Mouse (Mus musculus): Measurements from ENCODE around the gene Sh3kbp1. TPM values are rescaled to one million over a fixed set of nuclear protein-coding genes. Genes with fewer than 3 reads are reported as not detected.

Gene Sh3kbp1
- polyA plus RNA-seq, 1 experiment from 2014 or later = 52.3 TPM

- H3K27me3 ChIP-seq (replicated peaks; ENCODE audit: control insufficient read depth, insufficient read depth, low read length) = 0 out of 2 replicates have a peak, but pooled peaks cover 2% of the 10 kb centered on the region
- no peak overlapping the region for H3K27ac ChIP-seq (ENCODE audit: low read length)
- WGBS = 94% methylated on average over 1 of the region's 1 CpGs
- H3K4me3 ChIP-seq (replicated peaks; ENCODE audit: low read length) = no peak overlapping the region
- ATAC-seq = no peak
- no peak overlapping the region for H3K4me2 ChIP-seq (ENCODE audit: low read length)
- no peak overlapping the region for H3K9ac ChIP-seq (replicated peaks; ENCODE audit: low read depth, low read length)
- H3K9me3 ChIP-seq (ENCODE audit: control insufficient read depth, low read length) = no peaks in the 10 kb centered on the region
- no peaks in the 10 kb centered on the region for H3K36me3 ChIP-seq (ENCODE audit: control insufficient read depth, insufficient read depth)
- H3K4me1 ChIP-seq (replicated peaks; ENCODE audit: control insufficient read depth, insufficient read depth, low read length) = no peaks in the 10 kb centered on the region
Observed at GRCm38 (mm10) chrX:159943586-159943985, 316.5 kb downstream of the Sh3kbp1 start.

- WGBS = 82% methylated on average over 7 of the region's 7 CpGs
Observed at GRCm38 (mm10) chrX:159953546-159954429, 326.7 kb downstream of the Sh3kbp1 start.

GRCm38 (mm10) chrX:159954430-159954779, 327.3 kb downstream of the Sh3kbp1 start:
- no peaks in the 10 kb centered on the region for H3K9me3 ChIP-seq (ENCODE audit: control insufficient read depth, low read length)
- H3K27ac ChIP-seq (ENCODE audit: low read length) = no peak overlapping the region
- no peaks in the 10 kb centered on the region for H3K27me3 ChIP-seq (replicated peaks; ENCODE audit: control insufficient read depth, insufficient read depth, low read length)
- no peak overlapping the region for H3K9ac ChIP-seq (replicated peaks; ENCODE audit: low read depth, low read length)
- no peak overlapping the region for H3K4me3 ChIP-seq (replicated peaks; ENCODE audit: low read length)
- no peaks in the 10 kb centered on the region for H3K36me3 ChIP-seq (ENCODE audit: control insufficient read depth, insufficient read depth)
- 57% methylated on average over 4 of the region's 4 CpGs for WGBS
- peaks cover 2% of the 10 kb centered on the region; the same call in 1 of the 2 replicates for H3K4me1 ChIP-seq (replicated peaks; ENCODE audit: control insufficient read depth, insufficient read depth, low read length)
- peak; percentile 62; the same call in 1 of the 2 replicates for ATAC-seq
- H3K4me2 ChIP-seq (ENCODE audit: low read length) = no peak overlapping the region

More at GRCm38 (mm10) chrX:159953546-159954429, 326.7 kb downstream of the Sh3kbp1 start:
- no peaks in the 10 kb centered on the region for H3K27me3 ChIP-seq (replicated peaks; ENCODE audit: control insufficient read depth, insufficient read depth, low read length)
- no peak overlapping the region for H3K9ac ChIP-seq (replicated peaks; ENCODE audit: low read depth, low read length)
- no peak overlapping the region for H3K4me2 ChIP-seq (ENCODE audit: low read length)
- H3K4me3 ChIP-seq (replicated peaks; ENCODE audit: low read length) = no peak overlapping the region
- peaks cover 2% of the 10 kb centered on the region; the same call in 1 of the 2 replicates for H3K4me1 ChIP-seq (replicated peaks; ENCODE audit: control insufficient read depth, insufficient read depth, low read length)
- H3K9me3 ChIP-seq (ENCODE audit: control insufficient read depth, low read length) = no peaks in the 10 kb centered on the region
- no peaks in the 10 kb centered on the region for H3K36me3 ChIP-seq (ENCODE audit: control insufficient read depth, insufficient read depth)
- H3K27ac ChIP-seq (ENCODE audit: low read length) = no peak overlapping the region
- no peak for ATAC-seq

GRCm38 (mm10) chrX:159955433-159955832, 328.4 kb downstream of the Sh3kbp1 start:
- no peaks in the 10 kb centered on the region for H3K27me3 ChIP-seq (replicated peaks; ENCODE audit: control insufficient read depth, insufficient read depth, low read length)
- no peak overlapping the region for H3K4me3 ChIP-seq (replicated peaks; ENCODE audit: low read length)
- H3K4me1 ChIP-seq (replicated peaks; ENCODE audit: control insufficient read depth, insufficient read depth, low read length) = peaks cover 2% of the 10 kb centered on the region; the same call in 1 of the 2 replicates
- H3K9me3 ChIP-seq (ENCODE audit: control insufficient read depth, low read length) = no peaks in the 10 kb centered on the region
- ATAC-seq = no peak
- H3K27ac ChIP-seq (ENCODE audit: low read length) = no peak overlapping the region
- no peak overlapping the region for H3K4me2 ChIP-seq (ENCODE audit: low read length)
- WGBS = 69% methylated on average over 6 of the region's 6 CpGs
- H3K9ac ChIP-seq (replicated peaks; ENCODE audit: low read depth, low read length) = no peak overlapping the region
- H3K36me3 ChIP-seq (ENCODE audit: control insufficient read depth, insufficient read depth) = no peaks in the 10 kb centered on the region

GRCm38 (mm10) chrX:159961385-159961784, 334.3 kb downstream of the Sh3kbp1 start:
- H3K4me2 ChIP-seq (ENCODE audit: low read length) = no peak overlapping the region
- no peaks in the 10 kb centered on the region for H3K4me1 ChIP-seq (replicated peaks; ENCODE audit: control insufficient read depth, insufficient read depth, low read length)
- no peak for ATAC-seq
- H3K27me3 ChIP-seq (replicated peaks; ENCODE audit: control insufficient read depth, insufficient read depth, low read length) = no peaks in the 10 kb centered on the region
- 76% methylated on average over 2 of the region's 2 CpGs for WGBS
- H3K9me3 ChIP-seq (ENCODE audit: control insufficient read depth, low read length) = no peaks in the 10 kb centered on the region
- no peak overlapping the region for H3K4me3 ChIP-seq (replicated peaks; ENCODE audit: low read length)
- H3K36me3 ChIP-seq (ENCODE audit: control insufficient read depth, insufficient read depth) = no peaks in the 10 kb centered on the region
- no peak overlapping the region for H3K9ac ChIP-seq (replicated peaks; ENCODE audit: low read depth, low read length)
- no peak overlapping the region for H3K27ac ChIP-seq (ENCODE audit: low read length)

- no peak overlapping the region for H3K4me2 ChIP-seq (ENCODE audit: low read length)
- H3K4me1 ChIP-seq (replicated peaks; ENCODE audit: control insufficient read depth, insufficient read depth, low read length) = no peaks in the 10 kb centered on the region
- no peaks in the 10 kb centered on the region for H3K27me3 ChIP-seq (replicated peaks; ENCODE audit: control insufficient read depth, insufficient read depth, low read length)
- no peaks in the 10 kb centered on the region for H3K9me3 ChIP-seq (ENCODE audit: control insufficient read depth, low read length)
- H3K36me3 ChIP-seq (ENCODE audit: control insufficient read depth, insufficient read depth) = no peaks in the 10 kb centered on the region
- no peak overlapping the region for H3K27ac ChIP-seq (ENCODE audit: low read length)
- 23% methylated on average over 4 of the region's 4 CpGs for WGBS
- H3K4me3 ChIP-seq (replicated peaks; ENCODE audit: low read length) = no peak overlapping the region
- peak; percentile 48 for ATAC-seq
- H3K9ac ChIP-seq (replicated peaks; ENCODE audit: low read depth, low read length) = no peak overlapping the region
Observed at GRCm38 (mm10) chrX:159963273-159963672, 336.2 kb downstream of the Sh3kbp1 start.

GRCm38 (mm10) chrX:159963925-159964324, 336.9 kb downstream of the Sh3kbp1 start:
- no peak overlapping the region for H3K27ac ChIP-seq (ENCODE audit: low read length)
- H3K27me3 ChIP-seq (replicated peaks; ENCODE audit: control insufficient read depth, insufficient read depth, low read length) = no peaks in the 10 kb centered on the region
- no peaks in the 10 kb centered on the region for H3K4me1 ChIP-seq (replicated peaks; ENCODE audit: control insufficient read depth, insufficient read depth, low read length)
- H3K4me3 ChIP-seq (replicated peaks; ENCODE audit: low read length) = no peak overlapping the region
- H3K9me3 ChIP-seq (ENCODE audit: control insufficient read depth, low read length) = no peaks in the 10 kb centered on the region
- no peak overlapping the region for H3K4me2 ChIP-seq (ENCODE audit: low read length)
- WGBS = 54% methylated on average over 9 of the region's 9 CpGs
- H3K36me3 ChIP-seq (ENCODE audit: control insufficient read depth, insufficient read depth) = no peaks in the 10 kb centered on the region
- ATAC-seq = peak; percentile 89
- no peak overlapping the region for H3K9ac ChIP-seq (replicated peaks; ENCODE audit: low read depth, low read length)

GRCm38 (mm10) chrX:159969025-159969424, 342.0 kb downstream of the Sh3kbp1 start:
- no peak overlapping the region for H3K27ac ChIP-seq (ENCODE audit: low read length)
- no peaks in the 10 kb centered on the region for H3K27me3 ChIP-seq (replicated peaks; ENCODE audit: control insufficient read depth, insufficient read depth, low read length)
- 96% methylated on average over 2 of the region's 2 CpGs for WGBS
- no peak overlapping the region for H3K4me3 ChIP-seq (replicated peaks; ENCODE audit: low read length)
- no peaks in the 10 kb centered on the region for H3K9me3 ChIP-seq (ENCODE audit: control insufficient read depth, low read length)
- no peak overlapping the region for H3K4me2 ChIP-seq (ENCODE audit: low read length)
- ATAC-seq = no peak
- no peak overlapping the region for H3K9ac ChIP-seq (replicated peaks; ENCODE audit: low read depth, low read length)
- H3K36me3 ChIP-seq (ENCODE audit: control insufficient read depth, insufficient read depth) = no peaks in the 10 kb centered on the region
- H3K4me1 ChIP-seq (replicated peaks; ENCODE audit: control insufficient read depth, insufficient read depth, low read length) = no peaks in the 10 kb centered on the region

- no peaks in the 10 kb centered on the region for H3K9me3 ChIP-seq (ENCODE audit: control insufficient read depth, low read length)
- H3K9ac ChIP-seq (replicated peaks; ENCODE audit: low read depth, low read length) = no peak overlapping the region
- no peaks in the 10 kb centered on the region for H3K4me1 ChIP-seq (replicated peaks; ENCODE audit: control insufficient read depth, insufficient read depth, low read length)
- no peak overlapping the region for H3K4me3 ChIP-seq (replicated peaks; ENCODE audit: low read length)
- no peaks in the 10 kb centered on the region for H3K27me3 ChIP-seq (replicated peaks; ENCODE audit: control insufficient read depth, insufficient read depth, low read length)
- no peak overlapping the region for H3K4me2 ChIP-seq (ENCODE audit: low read length)
- WGBS = 56% methylated on average over 3 of the region's 3 CpGs
- no peak for ATAC-seq
- no peak overlapping the region for H3K27ac ChIP-seq (ENCODE audit: low read length)
- H3K36me3 ChIP-seq (ENCODE audit: control insufficient read depth, insufficient read depth) = no peaks in the 10 kb centered on the region
Observed at GRCm38 (mm10) chrX:159971091-159971779, 344.2 kb downstream of the Sh3kbp1 start.
